Mouse (Mus musculus): Measurements from ENCODE around the gene Olfm1. TPM values are rescaled to one million over a fixed set of nuclear protein-coding genes. Genes with fewer than 3 reads are reported as not detected.

The Olfm1 gene
- polyA plus RNA-seq, 1 experiment from 2014 or later, result 15.9 TPM

DNA sequence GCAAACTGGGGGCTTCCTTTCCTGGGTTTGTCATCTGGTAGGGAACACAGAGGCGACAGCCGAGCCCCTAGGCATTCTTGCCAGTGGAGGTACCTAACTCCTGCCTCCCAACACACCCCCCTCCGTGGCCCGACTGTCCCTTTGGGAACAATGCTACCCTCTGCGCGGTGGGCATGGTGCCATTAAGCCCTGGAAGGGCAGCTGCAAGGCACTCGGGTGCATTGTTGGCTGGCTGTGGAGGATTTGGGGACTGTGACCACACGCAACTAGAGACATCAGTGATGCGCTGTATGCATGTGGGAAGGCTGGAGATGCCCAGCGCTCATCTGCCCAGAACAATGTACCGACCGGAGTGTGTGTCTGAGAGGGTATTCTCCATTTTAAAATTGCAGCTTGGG lies 897 bp downstream of the Olfm1 start:
- Histone ChIP-seq H3K9ac (ENCODE audit: low read length) (no peak overlapping the region), H3K27ac (replicated peaks; ENCODE audit: low read depth, low read length) (no peak overlapping the region), H3K4me3 (ENCODE audit: low read depth, low read length) (peak overlapping the region; percentile 50), H3K9me3 (ENCODE audit: control insufficient read depth, low read length) (no peaks in the 10 kb centered on the region), H3K27me3 (ENCODE audit: control insufficient read depth, insufficient read depth, low read length) (peaks cover 19% of the 10 kb centered on the region), H3K36me3 (ENCODE audit: control insufficient read depth, insufficient read depth, low read length) (no peaks in the 10 kb centered on the region), H3K4me1 (ENCODE audit: control insufficient read depth, insufficient read depth, low read length) (peaks cover 8% of the 10 kb centered on the region; the same call in 1 of the 2 replicates), H3K4me2 (ENCODE audit: low read depth, severe bottlenecking) (peak overlapping the region; percentile 93)
- ATAC-seq (ENCODE audit: insufficient number of reproducible peaks, low FRiP score, low TSS enrichment, low read depth), result 0 out of 2 replicates have a peak, but pooled peaks have one; percentile 13
- 34% methylated on average over 12 of the region's 12 CpGs for WGBS
- no peak for DNase-seq (ENCODE audit: low spot score)

DNA sequence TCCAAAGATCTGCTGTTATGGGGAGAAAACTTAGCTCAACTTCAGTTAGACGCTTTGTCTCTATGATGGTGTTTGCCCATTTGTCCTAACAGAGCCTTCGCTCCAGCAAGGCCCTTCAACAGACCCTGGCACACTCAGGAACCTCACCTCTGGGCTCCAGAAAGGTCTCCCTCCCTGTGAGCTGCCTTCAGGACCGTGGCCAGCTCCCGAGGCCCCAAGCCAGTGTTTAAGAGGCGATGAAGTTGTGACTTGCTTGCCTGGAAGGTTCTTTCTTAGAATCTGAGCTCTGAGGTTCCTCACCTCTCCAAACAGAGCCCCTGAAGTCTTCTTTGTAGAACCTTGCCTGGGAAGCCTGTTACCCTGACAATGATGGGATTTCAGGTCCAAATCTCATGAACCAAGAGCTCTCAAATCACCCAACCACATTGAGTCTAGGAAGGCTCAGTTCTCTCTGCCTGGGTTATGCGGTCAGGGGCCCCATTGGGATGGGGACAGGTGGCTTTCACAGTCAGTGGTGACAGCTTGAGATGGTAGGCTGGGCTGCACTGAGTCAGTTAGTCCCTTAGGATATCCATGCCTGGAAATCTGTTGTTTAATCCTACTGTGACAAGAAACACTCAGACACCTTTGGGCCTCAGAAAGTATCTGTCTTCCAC lies 2.3 kb downstream of the Olfm1 start:
- DNase-seq (ENCODE audit: low spot score) (peak; percentile 82), ATAC-seq (ENCODE audit: insufficient number of reproducible peaks, low FRiP score, low TSS enrichment, low read depth) (no peak)
- Histone ChIP-seq H3K9me3 (ENCODE audit: control insufficient read depth, low read length) (no peaks in the 10 kb centered on the region), H3K4me2 (ENCODE audit: low read depth, severe bottlenecking) (no peak overlapping the region), H3K9ac (ENCODE audit: low read length) (no peak overlapping the region), H3K27me3 (ENCODE audit: control insufficient read depth, insufficient read depth, low read length) (peaks cover 19% of the 10 kb centered on the region), H3K4me3 (ENCODE audit: low read depth, low read length) (no peak overlapping the region), H3K4me1 (ENCODE audit: control insufficient read depth, insufficient read depth, low read length) (peaks cover 7% of the 10 kb centered on the region; the same call in 1 of the 2 replicates), H3K27ac (replicated peaks; ENCODE audit: low read depth, low read length) (no peak overlapping the region), H3K36me3 (ENCODE audit: control insufficient read depth, insufficient read depth, low read length) (no peaks in the 10 kb centered on the region)
- 31% methylated on average over 6 of the region's 6 CpGs for WGBS

DNA sequence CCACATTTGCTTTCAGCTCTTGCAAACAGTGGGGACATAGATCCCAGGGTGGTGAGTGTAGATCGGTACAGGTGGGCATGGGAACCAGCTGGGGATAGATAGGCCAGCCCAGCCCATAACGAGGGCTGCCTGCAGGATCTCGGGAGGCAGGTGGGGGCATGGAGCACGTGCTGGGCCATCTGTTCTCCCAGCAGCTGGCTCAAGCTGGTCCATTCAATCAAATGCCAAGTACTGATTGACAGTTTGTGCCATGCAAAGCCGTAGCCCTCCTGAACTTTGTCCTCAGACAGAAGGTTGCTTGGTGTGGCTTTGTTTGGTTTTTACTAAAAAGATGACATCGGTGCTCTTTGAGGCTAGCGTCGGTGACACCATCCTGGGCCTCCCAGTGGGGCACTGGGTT lies 2.9 kb downstream of the Olfm1 start:
- ATAC-seq (ENCODE audit: insufficient number of reproducible peaks, low FRiP score, low TSS enrichment, low read depth), result no peak
- Histone ChIP-seq H3K36me3 (ENCODE audit: control insufficient read depth, insufficient read depth, low read length) (no peaks in the 10 kb centered on the region), H3K27me3 (ENCODE audit: control insufficient read depth, insufficient read depth, low read length) (peaks cover 19% of the 10 kb centered on the region), H3K27ac (replicated peaks; ENCODE audit: low read depth, low read length) (no peak overlapping the region), H3K9ac (ENCODE audit: low read length) (no peak overlapping the region), H3K4me3 (ENCODE audit: low read depth, low read length) (no peak overlapping the region), H3K4me2 (ENCODE audit: low read depth, severe bottlenecking) (no peak overlapping the region), H3K4me1 (ENCODE audit: control insufficient read depth, insufficient read depth, low read length) (peaks cover 7% of the 10 kb centered on the region; the same call in 1 of the 2 replicates), H3K9me3 (ENCODE audit: control insufficient read depth, low read length) (no peaks in the 10 kb centered on the region)
- 73% methylated on average over 8 of the region's 8 CpGs for WGBS
- DNase-seq (ENCODE audit: low spot score), result no peak

DNA sequence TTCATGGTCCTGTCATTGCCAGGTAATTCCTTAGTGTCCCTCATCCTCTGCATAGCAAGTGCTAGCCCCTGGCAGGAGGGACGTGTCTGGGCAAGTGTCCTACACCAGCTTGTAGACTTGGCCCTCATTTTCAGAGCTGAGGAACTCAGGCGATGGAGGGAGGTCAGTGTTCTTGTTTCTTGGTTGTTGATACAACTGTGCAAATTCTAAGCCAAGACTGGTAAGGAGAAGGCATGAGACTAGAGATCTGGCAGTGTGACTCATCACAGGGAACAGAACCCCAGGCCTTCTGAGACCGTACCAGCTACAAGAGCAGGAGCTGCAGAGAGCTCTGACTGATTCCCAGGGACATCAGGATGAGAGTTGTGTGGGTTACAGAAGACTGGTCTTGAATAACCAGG lies 8.6 kb downstream of the Olfm1 start:
- Histone ChIP-seq H3K4me3 (ENCODE audit: low read depth, low read length) (no peak overlapping the region), H3K27me3 (ENCODE audit: control insufficient read depth, insufficient read depth, low read length) (no peaks in the 10 kb centered on the region), H3K4me1 (ENCODE audit: control insufficient read depth, insufficient read depth, low read length) (peaks cover 3% of the 10 kb centered on the region), H3K4me2 (ENCODE audit: low read depth, severe bottlenecking) (no peak overlapping the region), H3K9me3 (ENCODE audit: control insufficient read depth, low read length) (no peaks in the 10 kb centered on the region), H3K36me3 (ENCODE audit: control insufficient read depth, insufficient read depth, low read length) (no peaks in the 10 kb centered on the region), H3K27ac (replicated peaks; ENCODE audit: low read depth, low read length) (no peak overlapping the region), H3K9ac (ENCODE audit: low read length) (no peak overlapping the region)
- WGBS, result 72% methylated on average over 3 of the region's 3 CpGs
- no peak for DNase-seq (ENCODE audit: low spot score)
- ATAC-seq (ENCODE audit: insufficient number of reproducible peaks, low FRiP score, low TSS enrichment, low read depth), result no peak

DNA sequence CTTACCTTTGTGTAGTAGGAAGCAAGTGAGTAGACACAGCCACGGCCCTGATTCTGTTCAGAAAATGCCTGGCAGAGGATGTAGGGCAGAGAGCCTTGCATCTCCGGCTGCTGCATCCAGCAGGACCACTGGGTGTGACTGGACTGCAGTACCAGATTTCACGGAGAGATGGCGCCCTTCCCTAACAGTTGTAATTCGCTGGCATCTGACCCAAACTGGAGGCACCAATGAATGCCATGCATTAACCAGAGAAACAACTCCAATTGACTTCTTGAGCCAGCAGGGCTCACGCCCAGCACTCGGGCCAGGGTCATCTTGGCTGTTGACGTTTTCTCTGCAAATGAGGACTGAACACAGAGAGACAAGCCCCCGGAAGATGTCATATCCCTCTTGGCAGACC lies 11.4 kb downstream of the Olfm1 start:
- Histone ChIP-seq H3K4me3 (ENCODE audit: low read depth, low read length) (no peak overlapping the region), H3K27me3 (ENCODE audit: control insufficient read depth, insufficient read depth, low read length) (0 out of 2 replicates have a peak, but pooled peaks cover 3% of the 10 kb centered on the region), H3K4me1 (ENCODE audit: control insufficient read depth, insufficient read depth, low read length) (peaks cover 3% of the 10 kb centered on the region), H3K9me3 (ENCODE audit: control insufficient read depth, low read length) (no peaks in the 10 kb centered on the region), H3K4me2 (ENCODE audit: low read depth, severe bottlenecking) (peak overlapping the region; percentile 3; the same call in 1 of the 2 replicates), H3K27ac (replicated peaks; ENCODE audit: low read depth, low read length) (no peak overlapping the region), H3K9ac (ENCODE audit: low read length) (no peak overlapping the region), H3K36me3 (ENCODE audit: control insufficient read depth, insufficient read depth, low read length) (no peaks in the 10 kb centered on the region)
- ATAC-seq (ENCODE audit: insufficient number of reproducible peaks, low FRiP score, low TSS enrichment, low read depth), result no peak
- DNase-seq (ENCODE audit: low spot score), result peak; percentile 98
- WGBS, result 8% methylated on average over 9 of the region's 9 CpGs

DNA sequence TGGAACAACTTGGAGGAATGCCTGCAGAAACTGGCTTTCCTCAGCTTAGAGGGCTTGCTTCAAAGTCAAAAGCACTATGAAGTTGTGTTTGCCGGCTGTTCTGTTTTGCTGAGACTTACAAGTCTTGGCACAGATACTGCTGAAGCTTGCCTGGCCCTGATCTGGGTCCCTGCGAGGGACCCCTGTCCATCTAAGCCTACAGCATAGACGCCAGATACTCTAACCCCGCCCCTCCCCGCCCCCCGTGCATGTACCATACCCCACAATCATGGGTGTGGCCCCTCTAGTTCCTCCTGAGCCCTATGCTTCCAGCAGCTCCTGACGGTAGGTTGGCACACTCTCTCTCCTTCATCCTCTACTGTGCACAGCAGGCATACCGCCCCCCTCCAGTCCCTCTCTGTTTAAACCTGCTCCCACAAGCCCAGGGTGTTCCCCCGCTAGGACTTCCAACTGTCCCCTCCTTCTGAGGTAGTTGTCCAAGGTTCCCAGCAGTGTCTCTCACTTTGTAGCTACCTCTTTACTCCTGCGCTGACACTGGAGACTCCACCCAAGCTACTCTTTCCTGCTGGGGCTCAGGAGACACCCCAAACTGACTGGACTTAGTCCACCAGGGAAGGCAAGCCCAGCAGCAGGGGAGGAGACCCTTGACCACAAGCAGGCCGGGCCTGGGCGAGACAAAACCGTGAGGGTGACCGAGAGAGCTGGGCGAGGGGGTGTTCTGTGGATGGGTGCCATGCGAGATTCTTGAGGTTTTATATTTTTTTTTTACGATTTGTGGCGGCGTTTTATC lies 12.1 kb downstream of the Olfm1 start:
- ATAC-seq (ENCODE audit: insufficient number of reproducible peaks, low FRiP score, low TSS enrichment, low read depth) (0 out of 2 replicates have a peak, but pooled peaks have one; percentile 26), DNase-seq (ENCODE audit: low spot score) (no peak)
- peak overlapping the region; percentile 98 for H3K4me2 ChIP-seq (ENCODE audit: low read depth, severe bottlenecking)
- no peaks in the 10 kb centered on the region for H3K36me3 ChIP-seq (ENCODE audit: control insufficient read depth, insufficient read depth, low read length)
- H3K4me1 ChIP-seq (ENCODE audit: control insufficient read depth, insufficient read depth, low read length), result peaks cover 3% of the 10 kb centered on the region
- H3K9me3 ChIP-seq (ENCODE audit: control insufficient read depth, low read length), result no peaks in the 10 kb centered on the region
- H3K27ac ChIP-seq (replicated peaks; ENCODE audit: low read depth, low read length), result no peak overlapping the region
- 0 out of 2 replicates have a peak, but pooled peaks cover 3% of the 10 kb centered on the region for H3K27me3 ChIP-seq (ENCODE audit: control insufficient read depth, insufficient read depth, low read length)
- WGBS, result 15% methylated on average over 19 of the region's 19 CpGs
- no peak overlapping the region for H3K4me3 ChIP-seq (ENCODE audit: low read depth, low read length)
- H3K9ac ChIP-seq (ENCODE audit: low read length), result 0 out of 2 replicates have a peak overlapping the region, but pooled peaks have one; percentile 75

DNA sequence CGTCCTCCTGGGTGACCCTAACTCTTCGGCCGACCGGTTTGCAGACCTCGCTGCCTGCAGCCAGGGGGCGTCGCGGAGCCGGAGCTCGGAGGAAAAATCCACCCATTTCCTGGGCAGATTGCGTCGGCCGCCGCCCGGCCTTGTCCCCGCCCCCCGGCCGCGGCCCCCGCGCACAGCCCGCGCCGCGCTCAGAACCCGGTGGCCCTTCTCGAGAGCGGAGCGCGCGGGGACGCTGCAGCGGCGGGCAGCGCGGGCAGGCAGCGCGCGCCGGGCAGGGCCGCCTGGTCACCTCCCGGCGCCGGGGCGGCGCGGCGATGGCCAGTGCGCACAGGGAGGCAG lies 12.6 kb downstream of the Olfm1 start:
- WGBS, result under 1% methylated on average over 48 of the region's 49 CpGs
- peak; percentile 26; the same call in 1 of the 2 replicates for ATAC-seq (ENCODE audit: insufficient number of reproducible peaks, low FRiP score, low TSS enrichment, low read depth)

DNA sequence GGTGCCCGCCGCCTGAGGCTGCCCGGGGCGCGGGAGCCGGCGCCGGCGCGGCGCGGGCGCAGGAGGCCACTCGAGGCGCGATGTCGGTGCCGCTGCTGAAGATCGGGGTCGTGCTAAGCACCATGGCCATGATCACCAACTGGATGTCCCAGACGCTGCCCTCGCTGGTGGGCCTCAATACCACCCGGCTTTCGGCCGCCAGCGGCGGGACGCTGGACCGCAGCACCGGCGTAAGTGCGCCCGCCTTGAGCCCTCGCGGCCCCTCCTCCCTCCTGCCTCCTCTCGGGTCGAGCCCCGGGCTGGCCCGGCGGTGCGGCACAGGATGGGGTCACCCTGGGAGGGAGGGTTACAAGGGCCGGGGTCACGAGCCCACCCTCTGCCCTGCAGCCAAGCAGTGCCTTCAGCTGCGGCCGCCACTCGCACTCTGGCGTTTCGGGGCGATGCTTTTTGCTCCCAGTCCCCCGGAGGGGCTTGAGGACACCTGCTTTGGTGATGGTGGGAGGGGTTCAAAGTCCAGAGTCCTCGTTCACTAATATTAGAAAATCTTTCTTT lies 13.2 kb downstream of the Olfm1 start:
- H3K27ac ChIP-seq (replicated peaks; ENCODE audit: low read depth, low read length), result no peak overlapping the region
- H3K27me3 ChIP-seq (ENCODE audit: control insufficient read depth, insufficient read depth, low read length), result 0 out of 2 replicates have a peak, but pooled peaks cover 3% of the 10 kb centered on the region
- peak overlapping the region; percentile 75 for H3K9ac ChIP-seq (ENCODE audit: low read length)
- H3K4me1 ChIP-seq (ENCODE audit: control insufficient read depth, insufficient read depth, low read length), result peaks cover 3% of the 10 kb centered on the region
- WGBS, result under 1% methylated on average over 43 of the region's 51 CpGs
- H3K9me3 ChIP-seq (ENCODE audit: control insufficient read depth, low read length), result no peaks in the 10 kb centered on the region
- H3K36me3 ChIP-seq (ENCODE audit: control insufficient read depth, insufficient read depth, low read length), result no peaks in the 10 kb centered on the region
- H3K4me2 ChIP-seq (ENCODE audit: low read depth, severe bottlenecking), result peak overlapping the region; percentile 98
- ATAC-seq (ENCODE audit: insufficient number of reproducible peaks, low FRiP score, low TSS enrichment, low read depth), result 0 out of 2 replicates have a peak, but pooled peaks have one; percentile 10
- peak; percentile 65 for DNase-seq (ENCODE audit: low spot score)
- peak overlapping the region; percentile 58 for H3K4me3 ChIP-seq (ENCODE audit: low read depth, low read length)

More for the DNA sequence above, 12.6 kb downstream of the Olfm1 start:
- Histone ChIP-seq H3K9me3 (ENCODE audit: control insufficient read depth, low read length) (no peaks in the 10 kb centered on the region), H3K4me3 (ENCODE audit: low read depth, low read length) (peak overlapping the region; percentile 58; the same call in 1 of the 2 replicates), H3K27me3 (ENCODE audit: control insufficient read depth, insufficient read depth, low read length) (0 out of 2 replicates have a peak, but pooled peaks cover 3% of the 10 kb centered on the region), H3K4me1 (ENCODE audit: control insufficient read depth, insufficient read depth, low read length) (peaks cover 3% of the 10 kb centered on the region), H3K27ac (replicated peaks; ENCODE audit: low read depth, low read length) (no peak overlapping the region), H3K9ac (ENCODE audit: low read length) (peak overlapping the region; percentile 75), H3K36me3 (ENCODE audit: control insufficient read depth, insufficient read depth, low read length) (no peaks in the 10 kb centered on the region), H3K4me2 (ENCODE audit: low read depth, severe bottlenecking) (peak overlapping the region; percentile 98)
- DNase-seq (ENCODE audit: low spot score), result peak; percentile 92
